Mouse (Mus musculus): ENCODE measurements around the gene Zfr2. TPM values are rescaled to one million over a fixed set of nuclear protein-coding genes. Genes with fewer than 3 reads are reported as not detected.
"Not testable (repeated sequence)": the region's sequence is repeated elsewhere in the genome, so short reads cannot be mapped to it uniquely, and the experiment has no call there.

Zfr2 gene
- polyA plus RNA-seq, 1 experiment from 2014 or later, result 2.1 TPM

DNA sequence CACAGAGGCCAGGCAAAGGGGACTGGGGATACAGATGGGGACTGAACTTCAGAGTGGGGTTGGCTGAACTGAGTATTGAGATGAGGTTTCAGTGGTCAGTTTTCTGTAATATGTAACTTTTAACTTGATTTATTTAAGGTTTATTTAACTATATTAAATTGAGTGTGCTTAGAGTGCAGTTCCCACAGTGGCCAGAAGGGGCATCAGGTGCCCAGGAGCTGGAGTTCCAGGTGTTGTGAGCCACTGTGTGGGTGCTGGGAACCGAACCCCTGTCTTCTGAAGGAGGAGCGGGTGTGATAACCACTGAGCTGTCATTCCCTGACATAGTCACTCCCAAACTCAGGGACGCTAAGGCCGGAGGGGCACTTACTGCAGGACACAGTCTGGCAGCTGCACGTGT, 22.8 kb upstream of the Zfr2 start:
- no peak overlapping the region for H3K9ac ChIP-seq (ENCODE audit: low read length)
- no peaks in the 10 kb centered on the region for H3K4me1 ChIP-seq (replicated peaks; ENCODE audit: control insufficient read depth, insufficient read depth)
- no peaks in the 10 kb centered on the region for H3K27me3 ChIP-seq (ENCODE audit: control insufficient read depth, insufficient read depth, low read length)
- no peak for ATAC-seq (ENCODE audit: low FRiP score, low TSS enrichment)
- no peaks in the 10 kb centered on the region for H3K36me3 ChIP-seq (ENCODE audit: control insufficient read depth, insufficient read depth, low read length)
- no peak overlapping the region for H3K4me2 ChIP-seq (replicated peaks; ENCODE audit: low read depth)
- peak; percentile 48 for TF ChIP-seq CTCF (IDR thresholded peaks at IDR 0.05; ENCODE audit: low read depth)
- TF ChIP-seq EP300 (optimal IDR thresholded peaks at IDR 0.05), result no peak
- no peaks in the 10 kb centered on the region for H3K9me3 ChIP-seq (ENCODE audit: control insufficient read depth, low read length)
- no peak overlapping the region for H3K27ac ChIP-seq (replicated peaks)
- no peak for DNase-seq (ENCODE audit: low spot score)
- 94% methylated on average over 5 of the region's 5 CpGs for WGBS
- no peak overlapping the region for H3K4me3 ChIP-seq (ENCODE audit: low read depth, low read length)

DNA sequence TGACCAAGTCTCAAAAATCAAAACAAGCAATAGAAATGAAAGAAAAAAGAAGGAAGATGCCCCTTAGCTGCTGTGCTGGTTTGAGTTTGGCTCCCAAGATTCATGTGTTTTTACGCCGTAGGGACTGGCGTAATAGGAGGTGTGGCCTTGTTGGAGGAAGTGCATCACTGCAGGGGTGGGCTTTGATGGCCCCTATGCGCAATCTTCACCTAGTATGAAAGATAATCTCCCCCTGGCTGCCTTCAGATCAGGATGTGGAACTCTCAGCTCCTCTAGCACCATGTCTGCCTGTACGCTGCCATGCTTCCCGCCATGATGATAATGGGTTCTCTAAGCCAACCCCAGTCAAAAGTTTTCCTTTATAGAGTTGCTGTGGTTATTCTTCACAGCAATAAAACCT, 16.7 kb upstream of the Zfr2 start:
- Histone ChIP-seq H3K4me3 (ENCODE audit: low read depth, low read length) (no peak overlapping the region), H3K9ac (ENCODE audit: low read length) (no peak overlapping the region), H3K36me3 (ENCODE audit: control insufficient read depth, insufficient read depth, low read length) (no peaks in the 10 kb centered on the region), H3K4me2 (replicated peaks; ENCODE audit: low read depth) (no peak overlapping the region), H3K27me3 (ENCODE audit: control insufficient read depth, insufficient read depth, low read length) (no peaks in the 10 kb centered on the region), H3K4me1 (replicated peaks; ENCODE audit: control insufficient read depth, insufficient read depth) (no peaks in the 10 kb centered on the region), H3K9me3 (ENCODE audit: control insufficient read depth, low read length) (no peaks in the 10 kb centered on the region), H3K27ac (replicated peaks) (no peak overlapping the region)
- ATAC-seq (ENCODE audit: low FRiP score, low TSS enrichment) (no peak), DNase-seq (ENCODE audit: low spot score) (no peak)
- no peak for TF ChIP-seq CTCF (IDR thresholded peaks at IDR 0.05; ENCODE audit: low read depth)
- TF ChIP-seq EP300 (optimal IDR thresholded peaks at IDR 0.05), result no peak
- 88% methylated on average over 6 of the region's 6 CpGs for WGBS

DNA sequence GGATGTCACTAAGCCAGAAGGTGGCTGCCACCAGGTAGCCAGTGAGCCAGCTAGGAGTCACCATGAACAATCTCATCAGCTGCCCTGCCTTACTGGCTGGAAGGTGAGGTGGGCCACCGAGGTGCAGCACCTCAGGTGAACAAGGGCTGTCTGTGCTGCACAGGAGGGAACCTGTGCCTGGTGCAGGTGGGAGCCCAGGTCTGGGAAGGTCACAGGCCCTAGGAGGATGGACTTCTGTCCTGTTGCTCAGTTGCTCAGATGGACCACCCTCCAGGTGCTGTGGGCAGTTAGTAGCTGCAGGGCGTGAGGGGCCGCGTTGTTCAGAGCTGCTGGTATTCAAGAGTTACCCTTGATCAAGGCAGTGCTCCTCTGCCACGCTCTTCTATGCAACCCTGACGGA, 16.1 kb upstream of the Zfr2 start:
- H3K9me3 ChIP-seq (ENCODE audit: control insufficient read depth, low read length), result no peaks in the 10 kb centered on the region
- TF ChIP-seq CTCF (IDR thresholded peaks at IDR 0.05; ENCODE audit: low read depth), result no peak
- no peak overlapping the region for H3K4me3 ChIP-seq (ENCODE audit: low read depth, low read length)
- no peak overlapping the region for H3K4me2 ChIP-seq (replicated peaks; ENCODE audit: low read depth)
- no peak overlapping the region for H3K27ac ChIP-seq (replicated peaks)
- 80% methylated on average over 6 of the region's 6 CpGs for WGBS
- H3K27me3 ChIP-seq (ENCODE audit: control insufficient read depth, insufficient read depth, low read length), result no peaks in the 10 kb centered on the region
- no peak for DNase-seq (ENCODE audit: low spot score)
- ATAC-seq (ENCODE audit: low FRiP score, low TSS enrichment), result no peak
- no peaks in the 10 kb centered on the region for H3K36me3 ChIP-seq (ENCODE audit: control insufficient read depth, insufficient read depth, low read length)
- H3K4me1 ChIP-seq (replicated peaks; ENCODE audit: control insufficient read depth, insufficient read depth), result no peaks in the 10 kb centered on the region
- no peak overlapping the region for H3K9ac ChIP-seq (ENCODE audit: low read length)

DNA sequence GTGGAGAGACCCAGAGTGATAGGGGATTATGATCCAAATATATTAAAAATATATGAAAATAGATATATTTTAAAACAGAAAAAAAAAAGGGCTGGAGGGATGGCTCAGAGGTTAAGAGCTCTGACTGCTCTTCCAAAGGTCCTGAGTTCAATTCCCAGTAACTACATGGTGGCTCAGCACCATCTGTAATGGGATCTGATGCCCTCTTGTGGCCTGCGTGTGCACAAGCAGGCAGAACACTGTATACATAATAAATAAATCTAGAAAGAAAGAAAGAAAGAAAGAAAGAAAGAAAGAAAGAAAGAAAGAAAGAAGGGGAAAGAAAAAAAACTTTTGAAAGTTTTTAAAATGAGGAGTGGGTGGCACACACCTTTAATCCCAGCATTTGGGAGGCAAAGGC, 15.7 kb upstream of the Zfr2 start:
- not testable (repeated sequence) for H3K4me3 ChIP-seq (ENCODE audit: low read depth, low read length); ATAC-seq (ENCODE audit: low FRiP score, low TSS enrichment); H3K9ac ChIP-seq (ENCODE audit: low read length); DNase-seq (ENCODE audit: low spot score); H3K4me1 ChIP-seq (replicated peaks; ENCODE audit: control insufficient read depth, insufficient read depth); H3K27ac ChIP-seq (replicated peaks); H3K9me3 ChIP-seq (ENCODE audit: control insufficient read depth, low read length); H3K4me2 ChIP-seq (replicated peaks; ENCODE audit: low read depth); H3K27me3 ChIP-seq (ENCODE audit: control insufficient read depth, insufficient read depth, low read length); H3K36me3 ChIP-seq (ENCODE audit: control insufficient read depth, insufficient read depth, low read length)
- peak; percentile 73 for TF ChIP-seq CTCF (IDR thresholded peaks at IDR 0.05; ENCODE audit: low read depth)
- WGBS, result 12% methylated on average over 1 of the region's 1 CpGs

DNA sequence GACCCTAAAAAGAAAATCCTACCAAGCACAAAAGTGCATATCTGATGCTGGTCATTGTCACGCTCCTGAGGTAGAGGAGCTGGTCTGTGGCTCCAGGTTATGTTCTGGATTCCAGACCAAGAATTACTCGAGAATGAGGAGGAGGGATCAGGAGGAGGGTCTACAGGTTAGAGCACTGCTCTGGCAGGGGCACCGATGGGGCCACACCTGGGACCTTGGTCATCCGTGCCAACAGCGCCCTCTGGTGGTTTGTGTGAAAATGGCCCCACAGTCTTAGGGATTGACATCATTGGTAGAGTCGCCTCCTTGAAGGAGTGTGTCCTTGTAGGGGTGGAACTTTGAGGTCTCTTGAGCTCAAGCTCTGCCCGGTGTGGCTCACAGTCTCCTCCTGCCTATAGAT, 15.0 kb upstream of the Zfr2 start:
- no peaks in the 10 kb centered on the region for H3K9me3 ChIP-seq (ENCODE audit: control insufficient read depth, low read length)
- 27% methylated on average over 7 of the region's 7 CpGs for WGBS
- H3K36me3 ChIP-seq (ENCODE audit: control insufficient read depth, insufficient read depth, low read length), result no peaks in the 10 kb centered on the region
- no peak overlapping the region for H3K4me2 ChIP-seq (replicated peaks; ENCODE audit: low read depth)
- no peaks in the 10 kb centered on the region for H3K27me3 ChIP-seq (ENCODE audit: control insufficient read depth, insufficient read depth, low read length)
- ATAC-seq (ENCODE audit: low FRiP score, low TSS enrichment) (peak; percentile 68; the same call in 1 of the 2 replicates), DNase-seq (ENCODE audit: low spot score) (peak; percentile 82)
- no peak overlapping the region for H3K9ac ChIP-seq (ENCODE audit: low read length)
- TF ChIP-seq EP300 (optimal IDR thresholded peaks at IDR 0.05) (no peak), CTCF (IDR thresholded peaks at IDR 0.05; ENCODE audit: low read depth) (peak; percentile 87)
- no peak overlapping the region for H3K4me3 ChIP-seq (ENCODE audit: low read depth, low read length)
- no peaks in the 10 kb centered on the region for H3K4me1 ChIP-seq (replicated peaks; ENCODE audit: control insufficient read depth, insufficient read depth)
- no peak overlapping the region for H3K27ac ChIP-seq (replicated peaks)

DNA sequence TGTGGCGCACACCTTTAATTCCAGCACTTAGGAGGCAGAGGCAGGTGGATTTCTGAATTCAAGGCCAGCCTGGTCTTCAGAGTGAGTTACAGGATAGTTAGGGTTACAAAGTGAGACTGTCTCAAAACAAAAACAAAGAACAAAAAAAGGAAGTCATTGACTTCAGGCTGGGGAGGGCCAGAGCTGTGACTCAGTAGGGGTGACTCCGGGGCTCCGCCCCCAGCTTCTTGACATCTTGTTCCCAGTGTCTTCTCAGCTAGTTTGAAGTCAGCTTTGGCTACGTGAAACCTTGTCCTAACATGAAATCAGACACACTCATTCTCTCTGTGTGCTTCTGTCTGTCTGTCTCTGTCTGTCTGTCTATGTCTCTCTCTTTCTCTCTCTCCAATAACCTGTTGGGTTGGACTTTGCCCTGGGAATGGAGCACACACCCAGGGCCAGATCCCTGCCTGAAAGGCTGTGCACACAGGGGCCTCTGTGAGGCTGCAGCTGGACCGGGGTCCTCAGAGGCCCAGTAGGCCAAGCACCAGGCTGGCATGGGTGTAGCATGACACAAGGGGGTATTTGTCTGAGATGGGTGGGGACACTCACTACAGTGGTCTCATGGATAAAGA, 11.4 kb upstream of the Zfr2 start:
- 70% methylated on average over 5 of the region's 5 CpGs for WGBS
- H3K9me3 ChIP-seq (ENCODE audit: control insufficient read depth, low read length), result no peaks in the 10 kb centered on the region
- no peak for TF ChIP-seq EP300 (optimal IDR thresholded peaks at IDR 0.05)
- TF ChIP-seq CTCF (IDR thresholded peaks at IDR 0.05; ENCODE audit: low read depth), result no peak
- DNase-seq (ENCODE audit: low spot score) (peak; percentile 59), ATAC-seq (ENCODE audit: low FRiP score, low TSS enrichment) (peak; percentile 83)
- no peak overlapping the region for H3K9ac ChIP-seq (ENCODE audit: low read length)
- H3K27ac ChIP-seq (replicated peaks), result no peak overlapping the region
- H3K36me3 ChIP-seq (ENCODE audit: control insufficient read depth, insufficient read depth, low read length), result no peaks in the 10 kb centered on the region
- H3K4me2 ChIP-seq (replicated peaks; ENCODE audit: low read depth), result no peak overlapping the region
- H3K4me1 ChIP-seq (replicated peaks; ENCODE audit: control insufficient read depth, insufficient read depth), result no peaks in the 10 kb centered on the region
- H3K27me3 ChIP-seq (ENCODE audit: control insufficient read depth, insufficient read depth, low read length), result no peaks in the 10 kb centered on the region
- no peak overlapping the region for H3K4me3 ChIP-seq (ENCODE audit: low read depth, low read length)

DNA sequence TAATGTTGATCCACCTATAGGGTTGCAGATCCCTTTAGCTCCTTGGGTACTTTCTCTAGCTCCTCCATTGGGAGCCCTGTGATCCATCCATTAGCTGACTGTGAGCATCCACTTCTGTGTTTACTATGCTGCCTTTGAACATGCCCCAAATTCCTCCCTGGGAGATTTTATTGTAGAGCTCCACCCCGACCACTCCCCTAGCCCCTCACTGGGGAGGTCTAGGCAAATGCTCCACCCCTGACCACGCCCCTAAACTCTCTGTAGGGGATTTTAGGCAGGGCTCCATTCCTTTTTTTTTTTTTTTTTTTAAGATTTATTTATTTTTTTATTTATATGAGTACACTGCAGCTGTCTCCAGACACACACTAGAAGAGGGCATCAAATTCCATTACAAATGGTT, 9.2 kb upstream of the Zfr2 start:
- WGBS, result 49% methylated on average over 2 of the region's 2 CpGs

More for the DNA sequence above, 9.2 kb upstream of the Zfr2 start:
- not testable (repeated sequence) for H3K9me3 ChIP-seq (ENCODE audit: control insufficient read depth, low read length); H3K9ac ChIP-seq (ENCODE audit: low read length); H3K4me3 ChIP-seq (ENCODE audit: low read depth, low read length); H3K4me2 ChIP-seq (replicated peaks; ENCODE audit: low read depth); H3K4me1 ChIP-seq (replicated peaks; ENCODE audit: control insufficient read depth, insufficient read depth); H3K36me3 ChIP-seq (ENCODE audit: control insufficient read depth, insufficient read depth, low read length); ATAC-seq (ENCODE audit: low FRiP score, low TSS enrichment); H3K27me3 ChIP-seq (ENCODE audit: control insufficient read depth, insufficient read depth, low read length); H3K27ac ChIP-seq (replicated peaks); DNase-seq (ENCODE audit: low spot score)

Measured in stomach, postnatal 0 days (tissue).